Mouse (Mus musculus) CH12.LX (cell line): ENCODE measurements around the gene Kpna2. TPM values are rescaled to one million over a fixed set of nuclear protein-coding genes. Genes with fewer than 3 reads are reported as not detected.
A peak's percentile ranks its signal among the peaks of the same experiment; 100 is the strongest.

Experiments used
- DNase-seq: peaks from one replicate; pipeline ENCODE4 v3.0.0-alpha.2; 2013; ENCODE audit errors: extremely low read depth
- H3K27ac ChIP-seq: 2 replicates; pipeline ENCODE4 v1.5.1; 2012; ENCODE audit warnings: low read depth, mild to moderate bottlenecking, control low read depth, moderate library complexity; ENCODE audit not compliant: insufficient read depth
- H3K27me3 ChIP-seq: replicated peaks from 2 replicates; pipeline ENCODE3; 2012; ENCODE audit warnings: inconsistent platforms
- H3K36me3 ChIP-seq, 2 experiments: replicated peaks in 1 of 2; 2 replicates each; pipeline versions ENCODE3 to v1.6.1; 2012; ENCODE audit warnings: inconsistent platforms in 1 of 2, low read length in 1 of 2, mild to moderate bottlenecking in 1 of 2, mixed read lengths in 1 of 2, moderate library complexity in 1 of 2; ENCODE audit not compliant: control insufficient read depth in 1 of 2, insufficient read depth in 1 of 2
- H3K4me1 ChIP-seq, 2 experiments: 2 replicates each; pipeline ENCODE4 v1.6.1; 2012; ENCODE audit warnings: inconsistent platforms in 1 of 2, moderate library complexity in 1 of 2; ENCODE audit not compliant: insufficient read depth in 2 of 2, control insufficient read depth in 1 of 2
- H3K4me2 ChIP-seq: 2 replicates; pipeline ENCODE4 v1.6.1; 2012; ENCODE audit warnings: low read depth, mild to moderate bottlenecking, control low read depth; ENCODE audit not compliant: poor library complexity, insufficient read depth, severe bottlenecking
- H3K4me3 ChIP-seq, 3 experiments: fragments of 150-350 bp in 1 of 3; sonication (generic) in 1 of 3; replicated peaks in 1 of 3; 2 replicates each; pipeline versions ENCODE3 to v1.5.1; 2011 to 2012; ENCODE audit warnings: low read depth in 2 of 3, low read length in 2 of 3, mild to moderate bottlenecking in 2 of 3, moderate library complexity in 2 of 3, control low read depth in 1 of 3, improper control_type of control experiment in 1 of 3, inconsistent platforms in 1 of 3, mixed read lengths in 1 of 3; ENCODE audit not compliant: poor library complexity in 1 of 3
- H3K79me2 ChIP-seq: replicated peaks from 2 replicates; pipeline ENCODE4 v1.6.1; 2012; ENCODE audit warnings: mild to moderate bottlenecking, moderate library complexity; ENCODE audit not compliant: control insufficient read depth, poor library complexity, insufficient read depth, severe bottlenecking; ENCODE audit errors: extremely low read depth
- H3K9ac ChIP-seq: 2 replicates; pipeline ENCODE4 v1.6.1; 2012; ENCODE audit warnings: low read depth, mild to moderate bottlenecking, control low read depth, moderate library complexity; ENCODE audit not compliant: insufficient read depth
- H3K9me3 ChIP-seq: replicated peaks from 2 replicates; pipeline ENCODE3; 2012; ENCODE audit warnings: low read length, inconsistent platforms, mixed read lengths
- BHLHE40 ChIP-seq: IDR thresholded peaks from 2 replicates; pipeline ENCODE4 v1.6.1; 2011; ENCODE audit warnings: mild to moderate bottlenecking, low read depth, low read length, improper control_type of control experiment
- CHD1 ChIP-seq: IDR thresholded peaks from 2 replicates; pipeline ENCODE4 v1.6.1; 2012; ENCODE audit warnings: low read depth, low read length, improper control_type of control experiment, inconsistent platforms
- CHD2 ChIP-seq: IDR thresholded peaks from 2 replicates; pipeline ENCODE4 v1.6.1; 2011; ENCODE audit warnings: low read length, improper control_type of control experiment
- CTCF ChIP-seq, 2 experiments: IDR thresholded peaks in 1 of 2; conservative IDR thresholded peaks in 1 of 2; 2 replicates each; pipeline ENCODE4 v1.5.1; 2011 to 2012; ENCODE audit warnings: low read depth in 2 of 2, low read length in 2 of 2, improper control_type of control experiment in 1 of 2, inconsistent platforms in 1 of 2, mild to moderate bottlenecking in 1 of 2, moderate library complexity in 1 of 2
- E2F4 ChIP-seq: IDR thresholded peaks from 2 replicates; pipeline ENCODE4 v1.6.1; 2011; ENCODE audit warnings: low read depth, low read length, improper control_type of control experiment; ENCODE audit not compliant: insufficient replicate concordance
- ELF1 ChIP-seq: IDR thresholded peaks from 2 replicates; pipeline ENCODE4 v1.6.1; 2014; ENCODE audit warnings: low read depth, mild to moderate bottlenecking, inconsistent platforms, low read length, improper control_type of control experiment
- EP300 ChIP-seq: IDR thresholded peaks from 2 replicates; pipeline ENCODE4 v1.6.1; 2011; ENCODE audit warnings: low read length, improper control_type of control experiment
- ETS1 ChIP-seq: conservative IDR thresholded peaks from 2 replicates; pipeline ENCODE4 v1.6.1; 2012; ENCODE audit warnings: low read depth, mild to moderate bottlenecking, inconsistent platforms, low read length, improper control_type of control experiment, moderate library complexity
- GABPA ChIP-seq: IDR thresholded peaks from 2 replicates; pipeline ENCODE4 v1.6.1; 2012; ENCODE audit warnings: low read depth, low read length, improper control_type of control experiment, inconsistent platforms; ENCODE audit not compliant: insufficient replicate concordance
- HCFC1 ChIP-seq: IDR thresholded peaks from 2 replicates; pipeline ENCODE4 v1.6.1; 2012; ENCODE audit warnings: low read depth, mild to moderate bottlenecking, inconsistent platforms, low read length, improper control_type of control experiment
- IRF4 ChIP-seq: IDR thresholded peaks from 2 replicates; pipeline ENCODE4 v1.6.1; 2014; ENCODE audit warnings: low read depth, mild to moderate bottlenecking, inconsistent platforms, low read length, improper control_type of control experiment
- JUN ChIP-seq: IDR thresholded peaks from 2 replicates; pipeline ENCODE4 v1.6.1; 2011; ENCODE audit warnings: low read depth, mild to moderate bottlenecking, low read length, improper control_type of control experiment, moderate library complexity; ENCODE audit not compliant: insufficient read depth
- JUND ChIP-seq: conservative IDR thresholded peaks from 2 replicates; pipeline ENCODE4 v1.6.1; 2011; ENCODE audit warnings: low read depth, low read length, improper control_type of control experiment
- KAT2A ChIP-seq: IDR thresholded peaks from 2 replicates; pipeline ENCODE4 v1.6.1; 2012; ENCODE audit warnings: low read length, improper control_type of control experiment, inconsistent platforms; ENCODE audit not compliant: insufficient replicate concordance
- MAFK ChIP-seq: IDR thresholded peaks from 2 replicates; pipeline ENCODE4 v1.6.1; 2011; ENCODE audit warnings: low read length, improper control_type of control experiment; ENCODE audit not compliant: insufficient replicate concordance
- MAX ChIP-seq: IDR thresholded peaks from 2 replicates; pipeline ENCODE4 v1.6.1; 2011; ENCODE audit warnings: low read length, improper control_type of control experiment
- MAZ ChIP-seq: IDR thresholded peaks from 2 replicates; pipeline ENCODE4 v1.6.1; 2012; ENCODE audit warnings: low read depth, mild to moderate bottlenecking, inconsistent platforms, low read length, improper control_type of control experiment, moderate library complexity
- MEF2A ChIP-seq: IDR thresholded peaks from 2 replicates; pipeline ENCODE4 v1.6.1; 2014; ENCODE audit warnings: low read depth, mild to moderate bottlenecking, inconsistent platforms, low read length, improper control_type of control experiment, borderline replicate concordance
- MXI1 ChIP-seq: IDR thresholded peaks from 2 replicates; pipeline ENCODE4 v1.6.1; 2011; ENCODE audit warnings: mild to moderate bottlenecking, low read depth, low read length, improper control_type of control experiment
- MYC ChIP-seq: IDR thresholded peaks from 2 replicates; pipeline ENCODE4 v1.6.1; 2011; ENCODE audit warnings: low read depth, mild to moderate bottlenecking, improper control_type of control experiment, low read length
- NELFE ChIP-seq: IDR thresholded peaks from 2 replicates; pipeline ENCODE4 v1.6.1; 2011; ENCODE audit warnings: low read depth, low read length, improper control_type of control experiment
- NRF1 ChIP-seq: IDR thresholded peaks from 2 replicates; pipeline ENCODE4 v1.6.1; 2014; ENCODE audit warnings: low read depth, mild to moderate bottlenecking, inconsistent platforms, low read length, improper control_type of control experiment, moderate library complexity
- PAX5 ChIP-seq: IDR thresholded peaks from 2 replicates; pipeline ENCODE4 v1.6.1; 2012; ENCODE audit warnings: low read length, inconsistent platforms, mixed read lengths
- POLR2A ChIP-seq: IDR thresholded peaks from 2 replicates; pipeline ENCODE4 v1.6.1; 2011; ENCODE audit warnings: low read depth, mild to moderate bottlenecking, improper control_type of control experiment, low read length
- POLR2AphosphoS2 ChIP-seq: IDR thresholded peaks from 2 replicates; pipeline ENCODE4 v1.6.1; 2011; ENCODE audit warnings: low read depth, low read length, improper control_type of control experiment
- RAD21 ChIP-seq: IDR thresholded peaks from 2 replicates; pipeline ENCODE4 v1.6.1; 2011; ENCODE audit warnings: low read depth, mild to moderate bottlenecking, low read length, improper control_type of control experiment, moderate library complexity
- RCOR1 ChIP-seq: conservative IDR thresholded peaks from 2 replicates; pipeline ENCODE4 v1.6.1; 2012; ENCODE audit warnings: low read depth, mild to moderate bottlenecking, inconsistent platforms, low read length, improper control_type of control experiment
- SIN3A ChIP-seq: IDR thresholded peaks from 2 replicates; pipeline ENCODE4 v1.6.1; 2012; ENCODE audit warnings: low read length, improper control_type of control experiment, inconsistent platforms
- SMC3 ChIP-seq: IDR thresholded peaks from 2 replicates; pipeline ENCODE4 v1.6.1; 2011; ENCODE audit warnings: low read depth, low read length, improper control_type of control experiment
- TBP ChIP-seq: conservative IDR thresholded peaks from 2 replicates; pipeline ENCODE4 v1.6.1; 2011; ENCODE audit warnings: low read depth, low read length, improper control_type of control experiment
- TCF12 ChIP-seq: IDR thresholded peaks from 2 replicates; pipeline ENCODE4 v1.6.1; 2014; ENCODE audit warnings: low read depth, mild to moderate bottlenecking, inconsistent platforms, low read length, improper control_type of control experiment
- UBTF ChIP-seq: IDR thresholded peaks from 2 replicates; pipeline ENCODE4 v1.6.1; 2012; ENCODE audit warnings: low read depth, mild to moderate bottlenecking, inconsistent platforms, low read length, improper control_type of control experiment, moderate library complexity
- USF1 ChIP-seq: IDR thresholded peaks from 2 replicates; pipeline ENCODE4 v1.6.1; 2014; ENCODE audit warnings: low read depth, mild to moderate bottlenecking, inconsistent platforms, low read length, improper control_type of control experiment
- USF2 ChIP-seq: conservative IDR thresholded peaks from 2 replicates; pipeline ENCODE4 v1.6.1; 2011; ENCODE audit warnings: low read depth, low read length, improper control_type of control experiment
- ZC3H11A ChIP-seq: IDR thresholded peaks from 2 replicates; pipeline ENCODE4 v1.6.1; 2012; ENCODE audit warnings: low read depth, mild to moderate bottlenecking, inconsistent platforms, low read length, improper control_type of control experiment
- ZKSCAN1 ChIP-seq: IDR thresholded peaks from 2 replicates; pipeline ENCODE4 v1.6.1; 2012; ENCODE audit warnings: low read depth, inconsistent platforms, low read length, improper control_type of control experiment, borderline replicate concordance
- ZMIZ1 ChIP-seq: IDR thresholded peaks from 2 replicates; pipeline ENCODE4 v1.6.1; 2012; ENCODE audit warnings: low read depth, mild to moderate bottlenecking, inconsistent platforms, low read length, improper control_type of control experiment
- ZNF384 ChIP-seq: IDR thresholded peaks from 2 replicates; pipeline ENCODE4 v1.6.1; 2012; ENCODE audit warnings: low read depth, low read length, improper control_type of control experiment, inconsistent platforms
- dilution Hi-C: fragments of 300-500 bp; cut with MboI; formaldehyde crosslinking; loops from 2 replicates; pipeline ENCODE4 v1.14.3; 2020; ENCODE audit warnings: low sequenced_read_pairs; ENCODE audit not compliant: extremely low pct_unique_long_range_greater_than_20kb, extremely low pct_ligation_motif_present
- in situ Hi-C: fragments of 300-500 bp; cut with MboI; formaldehyde crosslinking; loops from 3 replicates; pipeline ENCODE4 v1.14.3; 2019; ENCODE audit warnings: low sequenced_read_pairs, low pct_ligation_motif_present, low pct_unique_long_range_greater_than_20kb, mixed read lengths
- polyA plus RNA-seq: library from polyadenylated mRNA; unstranded; fragments of >175 nt; gene quantifications from 2 replicates; pipeline ENCODE4 v1.2.1, GENCODE M21; 2012; ENCODE audit warnings: low read depth; ENCODE audit not compliant: insufficient read length
- total RNA-seq, 2 experiments: library from RNA; depleted of rRNA; stranded (reverse); fragments of 300-350 nt in 1 of 2; fragments of >200 nt in 1 of 2; gene quantifications; 2 replicates each; pipeline ENCODE4 v1.2.3; 2012 to 2014

Kpna2 gene
- 327 and 495 TPM in 2 replicates for total RNA-seq (2012; rRNA removed)
- 734 and 759 TPM in 2 replicates for total RNA-seq (2014; rRNA removed)
- polyA plus RNA-seq = 536 and 582 TPM in 2 replicates

DNA sequence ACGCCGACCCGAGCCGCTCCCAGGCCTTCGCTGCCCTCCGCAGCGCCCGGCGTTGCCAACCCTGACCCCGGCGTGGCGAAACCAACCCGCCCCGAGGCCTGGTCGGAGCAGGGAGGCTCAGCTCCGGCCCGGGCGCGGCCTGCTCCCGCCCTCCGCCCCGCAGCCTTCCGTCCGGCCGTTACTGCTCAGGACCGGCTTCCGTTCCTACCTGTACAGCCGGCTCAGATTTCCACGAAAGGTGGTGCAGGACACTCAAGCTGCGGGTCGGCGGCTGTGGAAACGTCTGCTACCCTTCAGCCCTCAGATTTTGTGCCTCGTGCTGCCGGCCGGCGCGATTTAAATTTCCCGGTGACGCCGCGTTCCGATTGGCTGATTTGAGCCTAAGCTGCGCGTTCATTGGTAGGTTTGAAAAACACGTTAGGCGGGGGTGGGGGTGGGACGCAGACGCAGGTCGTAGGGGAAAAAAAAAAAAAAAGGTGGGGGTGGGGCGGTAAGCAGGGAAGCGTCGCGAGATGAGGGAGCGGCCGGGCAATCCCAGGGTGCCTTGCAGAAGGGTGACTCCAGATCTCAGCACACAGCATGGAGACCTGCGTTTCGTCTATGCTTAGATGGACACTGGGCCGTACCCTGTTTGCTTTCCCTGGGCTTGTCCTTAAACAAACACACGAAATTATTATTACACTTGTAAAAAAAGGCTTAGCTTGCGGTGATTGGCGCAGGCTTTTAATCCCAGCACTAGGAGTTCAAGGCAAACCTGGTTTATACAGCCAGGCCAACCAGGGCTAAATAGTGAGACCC, at the start of gene Kpna2:
Gene Kpna2 (minus strand): TSS at position 391 of the 798 bp plus-strand sequence.
- Histone ChIP-seq H3K27me3 (no peaks in the 10 kb centered on the region), H3K4me2 (peak within 1 kb of the TSS; percentile 96), H3K27ac (peak within 1 kb of the TSS; percentile 79), H3K36me3 (peaks cover 26 to 31% of the 10 kb centered on the region in 2 experiments), H3K4me3 (peak within 1 kb of the TSS; percentile 74 to 96 (median 88)), H3K9me3 (no peaks in the 10 kb centered on the region), H3K9ac (peak within 1 kb of the TSS; percentile 99), H3K4me1 (peaks cover 9 to 40% of the 10 kb centered on the region in 2 experiments), H3K79me2 (peaks cover 49% of the 10 kb centered on the region)
- dilution Hi-C loops (no loop called here), in situ Hi-C loops (no loop called here)
- TF ChIP-seq BHLHE40 = no peak; the same call in 1 of the 2 replicates
- no peak for TF ChIP-seq EP300
- TF ChIP-seq JUN = no peak
- TF ChIP-seq MAFK = no peak
- TF ChIP-seq MAX = peak; percentile 90
- TF ChIP-seq E2F4 = no peak
- TF ChIP-seq IRF4 = peak; percentile 44; the same call in 1 of the 2 replicates
- no peak for TF ChIP-seq RCOR1
- TF ChIP-seq MYC = peak; percentile 89
- no peak for TF ChIP-seq JUND
- TF ChIP-seq KAT2A = 0 out of 2 replicates have a peak, but pooled peaks have one; percentile 80
- no peak for TF ChIP-seq USF1
- TF ChIP-seq NRF1 = peak; percentile 70
- TF ChIP-seq MEF2A = peak; percentile 32; the same call in 1 of the 2 replicates
- no peak; the same call in 1 of the 2 replicates for TF ChIP-seq ELF1
- TF ChIP-seq CHD1 = peak; percentile 97
- peak; percentile 99 for TF ChIP-seq POLR2AphosphoS2
- TF ChIP-seq ZKSCAN1 = no peak
- no peak for TF ChIP-seq ZC3H11A
- TF ChIP-seq RAD21 = no peak
- TF ChIP-seq ETS1 = 0 out of 2 replicates have a peak, but pooled peaks have one; percentile 10
- peak; percentile 89 for TF ChIP-seq SIN3A
- TF ChIP-seq MAZ = peak; percentile 88
- no peak; the same call in none of the 2 replicates for TF ChIP-seq UBTF
- peak; percentile 95 for TF ChIP-seq TBP
- peak; percentile 99 for TF ChIP-seq CHD2
- peak; percentile 84 for TF ChIP-seq HCFC1
- no peak for TF ChIP-seq USF2
- TF ChIP-seq MXI1 = peak; percentile 97
- no peak for TF ChIP-seq GABPA
- TF ChIP-seq PAX5 = no peak
- peak; percentile 99 for TF ChIP-seq ZNF384
- TF ChIP-seq ZMIZ1 = peak; percentile 97
- no peak for TF ChIP-seq CTCF (conservative IDR thresholded peaks at IDR 0.05 in 1 of 2, IDR thresholded peaks at IDR 0.05 in 1 of 2; ENCODE audit: low read depth in 2 of 2, low read length in 2 of 2)
- peak; percentile 99 for TF ChIP-seq POLR2A
- no peak for TF ChIP-seq SMC3
- TF ChIP-seq NELFE = peak; percentile 99
- TF ChIP-seq TCF12 = peak; percentile 97
- peak; percentile 98 for DNase-seq
